Mouse (Mus musculus): Measurements from ENCODE around the gene Vapb.
A peak's percentile ranks its signal among the peaks of the same experiment; 100 is the strongest.
"Not testable (repeated sequence)": the region's sequence is repeated elsewhere in the genome, so short reads cannot be mapped to it uniquely, and the experiment has no call there.

Vapb gene

DNA sequence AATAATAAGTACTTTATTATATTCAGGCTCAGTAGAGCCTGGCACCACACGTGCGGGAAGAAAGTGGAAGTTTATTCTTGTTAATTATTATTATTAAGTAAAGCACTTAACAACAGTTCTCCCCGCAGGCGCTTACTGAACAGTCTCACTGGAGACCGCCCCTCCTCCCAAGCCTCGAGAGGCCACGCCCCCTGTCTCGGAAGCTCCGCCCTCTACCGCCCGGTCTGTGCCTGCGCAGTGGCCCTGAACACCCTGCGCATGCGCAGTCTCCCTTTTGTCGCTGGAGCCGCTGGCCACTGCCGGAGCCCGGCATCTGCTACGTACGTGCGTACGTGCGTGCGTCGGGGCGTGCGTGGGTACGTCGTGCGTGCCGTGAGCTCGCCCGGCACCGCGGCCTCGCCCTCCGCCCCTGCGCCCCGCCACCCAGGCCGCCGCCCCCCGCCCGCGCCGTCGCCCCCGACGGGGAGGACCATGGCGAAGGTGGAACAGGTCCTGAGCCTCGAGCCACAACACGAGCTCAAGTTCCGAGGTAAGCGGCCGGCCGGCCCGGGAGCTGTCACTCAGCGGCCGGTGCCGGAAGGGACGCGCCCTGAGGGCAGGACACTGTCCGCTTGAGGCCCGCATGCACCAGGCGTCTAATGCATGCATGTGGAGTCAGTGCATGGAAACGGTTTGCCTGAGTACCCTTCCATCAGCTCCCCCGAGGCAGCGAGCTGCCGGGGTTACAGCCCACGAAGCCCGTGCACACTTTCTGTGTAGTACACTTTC lies at the start of gene Vapb:
TSS of gene Vapb (plus strand) at position 290 of the 768 bp plus-strand sequence.
- peak; percentile 99 for DNase-seq (ENCODE audit: low spot score in 2 of 2)

GRCm38 (mm10) chr2:173689835-173690234 lies 47.5 kb upstream of the Vapb start:
- no peak for DNase-seq (ENCODE audit: low spot score in 2 of 2)

DNA sequence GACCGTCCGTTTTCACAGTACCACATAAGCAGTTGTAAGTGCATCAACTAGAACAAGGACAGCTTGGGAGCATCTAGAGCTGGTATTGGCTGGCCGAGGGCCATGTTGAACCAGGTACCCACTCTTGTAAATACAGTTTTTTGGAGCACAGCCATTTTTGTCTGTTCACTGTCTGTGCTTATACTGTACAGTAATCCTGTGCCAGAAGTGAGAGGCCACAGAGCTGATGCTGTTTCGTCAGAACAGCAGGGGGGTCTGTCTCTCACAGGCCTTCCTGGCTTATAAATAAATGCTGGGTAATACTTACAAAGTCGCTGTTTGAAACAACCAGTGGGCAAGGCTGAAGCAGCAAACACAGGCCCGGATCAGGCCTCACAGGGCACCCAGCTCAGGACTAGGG lies 45.6 kb upstream of the Vapb start:
- DNase-seq (ENCODE audit: low spot score in 2 of 2), result no peak

DNA sequence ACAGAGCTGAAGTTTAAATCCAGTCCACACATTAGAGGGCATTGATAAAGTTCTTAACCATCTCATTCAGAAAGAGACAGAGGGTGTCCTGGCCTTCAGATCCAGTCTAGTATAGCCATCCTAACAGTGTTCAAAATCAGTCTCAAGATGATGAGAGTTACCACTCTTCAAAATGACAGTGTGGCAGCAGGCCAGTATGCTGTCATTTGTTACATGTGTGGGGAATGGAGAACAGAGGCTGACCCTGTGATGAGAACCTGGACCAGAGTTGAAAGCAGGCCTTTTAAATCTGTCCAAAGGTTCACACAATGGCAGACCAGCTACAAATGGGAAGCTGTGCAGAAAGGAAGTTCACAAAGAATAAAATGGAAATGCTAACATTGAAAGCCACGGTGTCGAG lies 44.6 kb upstream of the Vapb start:
- DNase-seq (ENCODE audit: low spot score in 2 of 2), result no peak

GRCm38 (mm10) chr2:173698850-173699249 lies 38.5 kb upstream of the Vapb start:
- peak in 1 of 2 experiments; percentile 42 for DNase-seq (ENCODE audit: low spot score in 2 of 2)

- no peak for DNase-seq (ENCODE audit: low spot score in 2 of 2)
Measured at GRCm38 (mm10) chr2:173702096-173702866, 35.0 kb upstream of the Vapb start.

DNA sequence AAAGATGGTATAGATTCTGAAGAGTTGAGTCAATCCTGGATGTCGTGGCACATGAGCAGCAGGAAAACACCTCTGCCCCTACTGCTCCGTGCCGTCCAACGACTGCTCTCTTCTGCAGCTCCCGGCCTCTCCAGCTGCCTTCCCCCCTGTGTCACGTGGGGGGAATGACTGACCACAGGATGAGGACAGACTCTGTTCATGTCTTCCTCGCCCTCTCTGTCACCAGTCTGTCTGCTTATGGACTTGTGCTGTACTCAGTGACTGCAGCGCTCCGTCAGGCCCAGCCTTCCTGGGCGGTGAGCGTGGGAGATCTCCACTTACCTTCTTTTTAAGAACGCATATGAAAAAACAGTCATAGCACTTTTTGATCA lies 34.5 kb upstream of the Vapb start:
- no peak for DNase-seq (ENCODE audit: low spot score in 2 of 2)

GRCm38 (mm10) chr2:173705827-173706551 lies 31.3 kb upstream of the Vapb start:
- no peak for DNase-seq (ENCODE audit: low spot score in 2 of 2)

- DNase-seq (ENCODE audit: low spot score in 2 of 2), result not testable (repeated sequence)
Measured at GRCm38 (mm10) chr2:173707626-173708025, 29.7 kb upstream of the Vapb start.

DNA sequence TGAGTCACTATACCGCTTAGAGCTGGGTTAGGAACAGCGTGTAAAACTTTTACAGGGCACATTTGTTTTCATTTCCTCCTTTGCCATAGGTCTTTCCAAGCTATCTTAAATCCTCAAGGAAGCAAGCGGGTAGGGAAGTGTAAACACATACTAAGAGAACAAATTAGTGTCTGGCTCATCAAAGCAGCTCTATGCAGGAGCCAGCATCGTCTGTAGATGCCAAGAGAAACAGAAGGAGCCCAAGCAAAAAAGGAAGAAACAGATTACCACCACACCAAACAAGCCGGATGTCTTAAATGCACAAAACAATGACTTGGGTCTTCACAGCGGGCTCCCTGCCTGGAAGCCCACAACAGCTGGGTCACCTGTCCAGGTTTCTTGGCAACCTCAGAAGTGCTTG lies 27.1 kb upstream of the Vapb start:
- no peak for DNase-seq (ENCODE audit: low spot score in 2 of 2)

DNA sequence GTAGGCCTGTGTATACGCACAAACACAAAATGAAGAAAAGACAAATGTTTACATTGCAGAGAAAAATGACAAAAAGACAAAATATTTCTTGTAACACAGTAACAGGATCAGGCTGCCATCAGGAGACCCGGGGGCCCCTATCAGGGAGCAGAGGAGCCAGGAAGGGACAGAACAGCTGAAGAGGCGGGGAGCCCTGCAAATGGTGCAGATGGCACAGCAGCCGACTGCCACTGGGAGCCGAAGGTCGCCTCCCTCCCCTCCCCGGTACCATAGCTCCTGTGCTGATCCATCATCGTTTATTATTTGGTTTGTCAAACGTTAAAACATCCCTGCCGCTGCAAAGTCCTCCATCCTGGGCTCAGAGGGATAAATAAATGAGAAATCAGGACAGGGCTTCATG lies 24.7 kb upstream of the Vapb start:
- DNase-seq (ENCODE audit: low spot score in 2 of 2), result no peak

- no peak for DNase-seq (ENCODE audit: low spot score in 2 of 2)
Measured at GRCm38 (mm10) chr2:173713241-173713640, 24.1 kb upstream of the Vapb start.

- no peak for DNase-seq (ENCODE audit: low spot score in 2 of 2)
Measured at GRCm38 (mm10) chr2:173714620-173715218, 22.6 kb upstream of the Vapb start.

DNA sequence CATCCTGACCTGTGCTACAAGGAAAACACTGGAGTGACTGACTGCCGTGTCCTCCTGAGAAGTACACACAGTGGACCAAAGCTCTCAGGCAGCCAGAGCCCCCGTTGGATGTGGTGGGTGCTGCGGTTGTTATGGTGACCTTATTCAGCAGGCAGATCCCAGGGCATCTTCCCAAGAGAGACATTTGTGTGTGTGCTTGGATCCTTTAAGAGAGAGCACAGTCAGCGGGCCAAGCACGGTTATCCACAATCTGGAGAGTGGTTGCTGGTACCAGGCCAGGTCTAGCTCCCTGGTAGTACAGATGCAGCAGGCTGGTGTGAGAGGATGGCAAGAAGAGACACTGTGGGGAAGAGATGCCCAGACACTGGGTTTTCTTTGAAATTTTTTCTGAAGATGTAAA lies 20.3 kb upstream of the Vapb start:
- no peak for DNase-seq (ENCODE audit: low spot score in 2 of 2)

DNA sequence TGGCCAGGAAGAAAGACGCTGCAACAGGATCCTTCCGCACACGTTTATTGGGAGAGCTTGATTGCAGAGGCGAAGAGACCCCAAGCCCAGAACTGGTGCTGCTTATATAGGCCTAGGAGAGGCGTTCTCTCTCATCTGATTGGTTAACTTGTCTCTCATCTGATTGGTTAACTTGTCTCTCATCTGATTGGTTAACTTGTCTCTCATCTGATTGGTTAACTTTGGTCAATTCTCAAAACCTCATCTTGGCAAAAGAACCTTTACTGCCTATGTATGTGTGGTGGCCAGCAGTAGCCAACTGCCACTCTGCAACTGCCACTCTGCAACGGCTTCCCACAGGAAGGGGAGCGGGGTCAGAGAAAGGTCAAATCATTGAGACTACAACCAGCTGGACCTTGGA lies 18.2 kb upstream of the Vapb start, which contains the start of gene 1700010B08Rik:
TSS of gene 1700010B08Rik (plus strand) at position 301 of the 400 bp plus-strand sequence.
- DNase-seq (ENCODE audit: low spot score in 2 of 2), result not testable (repeated sequence)

- DNase-seq (ENCODE audit: low spot score in 2 of 2), result no peak
Measured at GRCm38 (mm10) chr2:173722251-173722857, 15.0 kb upstream of the Vapb start.

- DNase-seq (ENCODE audit: low spot score in 2 of 2), result no peak
Measured at GRCm38 (mm10) chr2:173724382-173724781, 12.9 kb upstream of the Vapb start.

- DNase-seq (ENCODE audit: low spot score in 2 of 2), result no peak
Measured at GRCm38 (mm10) chr2:173724940-173725807, 12.1 kb upstream of the Vapb start.

DNA sequence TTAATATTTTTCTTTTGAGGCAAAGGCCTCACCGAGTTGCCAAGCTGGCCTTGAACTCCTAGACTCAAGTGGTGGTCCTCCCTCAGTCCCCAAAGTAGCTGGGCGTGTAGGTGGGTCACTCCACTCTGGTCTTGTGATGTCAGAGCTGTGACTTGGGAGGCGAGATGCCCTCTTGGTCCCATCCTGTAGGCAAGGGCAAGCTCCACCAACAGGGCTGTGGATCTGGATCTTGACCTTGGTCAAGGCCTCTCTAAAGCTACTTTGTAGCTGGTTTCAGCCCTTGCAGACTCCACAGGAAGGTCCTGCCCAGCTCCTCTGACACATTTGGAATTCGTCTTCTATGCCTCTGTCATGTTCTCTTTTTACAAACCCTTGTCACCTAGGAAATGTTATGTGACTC lies 11.5 kb upstream of the Vapb start:
- DNase-seq (ENCODE audit: low spot score in 2 of 2), result no peak

DNA sequence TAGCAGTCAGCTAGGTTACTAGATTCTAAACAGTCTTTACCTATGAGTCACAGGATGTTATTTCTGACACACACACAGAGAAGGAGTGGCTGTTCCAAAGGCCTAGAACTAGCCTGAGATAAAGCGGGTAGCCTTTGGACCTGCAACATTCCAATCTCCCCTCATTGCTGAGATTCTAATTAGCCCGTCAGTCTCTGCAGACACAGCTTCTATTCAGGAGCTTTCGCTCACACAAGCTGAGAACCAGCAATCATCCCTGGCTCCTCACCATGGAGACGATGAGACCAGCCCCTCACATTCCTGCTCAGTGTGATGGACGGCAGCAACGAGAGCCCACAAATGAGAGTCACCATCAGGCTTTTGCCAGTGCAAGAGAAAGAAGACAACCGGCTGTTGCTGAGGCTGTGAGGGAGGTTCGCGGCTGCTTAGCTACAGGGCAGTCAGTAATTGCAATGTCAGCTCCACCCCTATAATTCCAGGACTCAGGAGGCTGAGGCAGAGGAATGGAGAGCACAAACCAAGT lies 6.8 kb upstream of the Vapb start:
- DNase-seq (ENCODE audit: low spot score in 2 of 2), result peak in 1 of 2 experiments; percentile 13

All from urinary bladder, adult 18-20 months (tissue).